Mouse (Mus musculus) adrenal gland, adult 18-20 months (tissue): ENCODE data around the gene Mrm1. TPM values are rescaled to one million over a fixed set of nuclear protein-coding genes. Genes with fewer than 3 reads are reported as not detected.

ENCODE experiments used
- DNase-seq, 2 experiments: peaks; one replicate each; pipeline ENCODE4 v3.0.0; 2021 to 2022; ENCODE audit warnings: low spot score in 2 of 2
- total RNA-seq, 2 experiments: library from RNA; stranded (reverse); gene quantifications; 1 replicate in 1 of 2; 2 replicates in 1 of 2; pipeline ENCODE4 v1.2.3; 2021

Gene Mrm1
- total RNA-seq, 2 experiments from 2014 or later: 14.2 to 22.6 TPM

- DNase-seq: no peak
Observed at GRCm38 (mm10) chr11:84817362-84817761, 2.0 kb downstream of the Mrm1 start.

- peak; percentile 61 to 74 for DNase-seq
Observed at GRCm38 (mm10) chr11:84813724-84814510, 5.4 kb downstream of the Mrm1 start.

- DNase-seq: no peak
Observed at GRCm38 (mm10) chr11:84804373-84804772, 14.9 kb downstream of the Mrm1 start.

- peak; percentile 70 to 76 for DNase-seq
Observed at GRCm38 (mm10) chr11:84797627-84798353, 21.5 kb downstream of the Mrm1 start.

- DNase-seq: no peak
Observed at GRCm38 (mm10) chr11:84797026-84797425, 22.3 kb downstream of the Mrm1 start.

- DNase-seq: peak; percentile 63 to 65
Observed at GRCm38 (mm10) chr11:84794496-84795113, 24.7 kb downstream of the Mrm1 start.

- no peak for DNase-seq
Observed at GRCm38 (mm10) chr11:84793545-84793944, 25.8 kb downstream of the Mrm1 start.

GRCm38 (mm10) chr11:84790383-84790782 lies 28.9 kb downstream of the Mrm1 start:
- DNase-seq: no peak

GRCm38 (mm10) chr11:84780143-84780870 lies 39.0 kb downstream of the Mrm1 start:
- no peak for DNase-seq

GRCm38 (mm10) chr11:84775560-84775959 lies 43.8 kb downstream of the Mrm1 start:
- no peak for DNase-seq

GRCm38 (mm10) chr11:84774870-84775514 lies 44.3 kb downstream of the Mrm1 start:
- DNase-seq: no peak

GRCm38 (mm10) chr11:84767898-84768297 lies 51.4 kb downstream of the Mrm1 start:
- no peak for DNase-seq

GRCm38 (mm10) chr11:84765125-84765524 lies 54.2 kb downstream of the Mrm1 start:
- no peak for DNase-seq

- peak; percentile 20 to 23 for DNase-seq
Observed at GRCm38 (mm10) chr11:84764527-84764961, 54.8 kb downstream of the Mrm1 start.

- DNase-seq: no peak
Observed at GRCm38 (mm10) chr11:84764116-84764515, 55.2 kb downstream of the Mrm1 start.

Other genes with a start within 250 kb of the Mrm1 start
- gene Dhrs11, start 9.5 kb upstream of the Mrm1 start, total RNA-seq: 10 to 100 TPM; 41.5 to 53.6 TPM
- 10 to 100 TPM; 75.4 to 83.9 TPM for gene Ggnbp2, start 51.3 kb upstream of the Mrm1 start, total RNA-seq
- 10 to 100 TPM in 1 of 2 experiments, 1 to 10 TPM in 1; 9.4 to 11.6 TPM for gene Myo19, start 60.6 kb upstream of the Mrm1 start, total RNA-seq
- 1 to 10 TPM; 7.7 to 7.9 TPM for gene Pigw, start 60.8 kb upstream of the Mrm1 start, total RNA-seq
- gene Znhit3, start 96.9 kb upstream of the Mrm1 start, total RNA-seq: 1 to 10 TPM; 8.8 to 9.9 TPM
- 1 to 10 TPM; 3.5 to 4.9 TPM for gene Car4, start 138.3 kb upstream of the Mrm1 start, total RNA-seq